Mouse (Mus musculus) lung, postnatal 0 days (tissue): ENCODE data around the gene Smtn. TPM values are rescaled to one million over a fixed set of nuclear protein-coding genes. Genes with fewer than 3 reads are reported as not detected.

Experiments
- ATAC-seq: fragments of 200-750 bp; cut with Nextera tagmentation; 2 replicates; pipeline ENCODE4 v1.8.0; 2017; ENCODE audit warnings: moderate library complexity
- DNase-seq: peaks from one replicate; pipeline ENCODE4 v3.0.0-alpha.2; 2016; ENCODE audit warnings: low spot score
- H3K27ac ChIP-seq: fragments of 300-500 bp; sonication (generic); 2 replicates; pipeline ENCODE4 v1.5.1; 2014; ENCODE audit warnings: antibody characterized with exemption, mild to moderate bottlenecking, low read length, mixed read lengths
- H3K27me3 ChIP-seq: fragments of 300-500 bp; sonication (generic); replicated peaks from 2 replicates; pipeline ENCODE4 v1.6.1; 2014; ENCODE audit warnings: low read length, mixed read lengths; ENCODE audit not compliant: insufficient read depth
- H3K36me3 ChIP-seq: fragments of 300-500 bp; sonication (generic); 2 replicates; pipeline ENCODE4 v1.6.1; 2014; ENCODE audit warnings: low read length, mixed read lengths; ENCODE audit not compliant: insufficient read depth
- H3K4me1 ChIP-seq: fragments of 300-500 bp; sonication (generic); 2 replicates; pipeline ENCODE4 v1.6.1; 2014; ENCODE audit warnings: antibody characterized with exemption, low read depth, low read length, mixed read lengths; ENCODE audit not compliant: insufficient read depth
- H3K4me2 ChIP-seq: fragments of 300-500 bp; sonication (generic); replicated peaks from 2 replicates; pipeline ENCODE4 v1.6.1; 2014; ENCODE audit warnings: low read depth, mild to moderate bottlenecking, low read length, moderate library complexity, mixed read lengths
- H3K4me3 ChIP-seq: fragments of 300-500 bp; sonication (generic); 2 replicates; pipeline ENCODE4 v1.5.1; 2014; ENCODE audit warnings: low read depth, low read length
- H3K9ac ChIP-seq: fragments of 300-500 bp; sonication (generic); replicated peaks from 2 replicates; pipeline ENCODE4 v1.6.1; 2014; ENCODE audit warnings: low read depth, mild to moderate bottlenecking
- H3K9me3 ChIP-seq: fragments of 300-500 bp; sonication (generic); 2 replicates; pipeline ENCODE4 v1.6.1; 2016; ENCODE audit warnings: low read length, mixed read lengths
- CTCF ChIP-seq: IDR thresholded peaks from 2 replicates; pipeline ENCODE4 v1.5.1; 2016; ENCODE audit warnings: antibody characterized with exemption, mild to moderate bottlenecking
- EP300 ChIP-seq: IDR thresholded peaks from 2 replicates; pipeline ENCODE4 v1.6.1; 2016; ENCODE audit warnings: antibody characterized with exemption, mild to moderate bottlenecking, control low read depth
- WGBS: fragments of 180-500 bp; shearing (Covaris S2); extraction: QIAGEN DNeasy Blood & Tissue Kit; methylation state at CpG from one replicate; pipeline ENCODE4 v1.1.7; 2014; 5-methylcytosine and 5-hydroxymethylcytosine counted together
- polyA plus RNA-seq: library from polyadenylated mRNA; unstranded; fragments of >200 nt; fragmentation: Nextera tagmentation; extraction: Ambion mirVana; gene quantifications from 2 replicates; pipeline ENCODE4 v1.2.1, GENCODE M21; 2015

The Smtn gene
- polyA plus RNA-seq, 1 experiment from 2014 or later: 47.6 TPM

DNA sequence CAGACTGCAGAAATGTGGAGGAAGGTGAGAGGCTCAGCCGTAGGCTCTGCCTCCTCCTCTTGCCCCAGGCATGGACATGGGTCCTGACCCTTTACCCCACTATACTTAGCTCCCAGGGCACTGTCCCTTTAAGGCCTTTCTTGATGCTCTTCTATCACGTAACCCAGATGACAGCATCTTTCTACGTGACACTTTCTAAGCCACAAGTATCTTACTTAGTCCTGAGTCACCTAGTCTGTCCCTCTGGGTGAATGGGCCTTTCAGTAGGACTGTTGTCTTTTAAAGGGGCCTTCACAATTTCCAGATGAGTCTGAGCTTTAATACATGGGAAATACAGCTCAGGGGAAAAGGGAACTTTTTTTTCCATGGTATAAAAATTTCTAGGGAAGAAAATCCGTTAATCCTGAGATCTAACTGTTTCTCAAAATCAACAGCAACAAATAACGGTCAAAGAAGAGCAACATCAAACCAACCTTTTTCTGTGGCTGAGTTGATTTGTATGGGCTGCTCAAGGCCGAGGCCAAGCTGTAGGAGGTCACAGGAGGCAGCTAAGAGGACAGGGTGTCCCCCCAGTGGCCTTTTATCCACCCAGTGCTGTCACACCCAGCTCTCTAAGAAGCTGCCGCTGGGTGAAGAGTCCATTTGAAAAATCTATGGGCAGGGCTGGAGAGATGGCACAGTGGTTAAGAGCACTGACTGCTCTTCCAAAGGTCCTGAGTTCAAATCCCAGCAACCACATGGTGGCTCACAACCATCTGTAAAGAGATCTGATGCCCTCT is 40.1 kb upstream of the Smtn start:
- Histone ChIP-seq H3K4me1 (no peaks in the 10 kb centered on the region), H3K27me3 (no peaks in the 10 kb centered on the region), H3K9me3 (no peaks in the 10 kb centered on the region), H3K9ac (no peak overlapping the region), H3K4me2 (no peak overlapping the region), H3K4me3 (no peak overlapping the region), H3K36me3 (no peaks in the 10 kb centered on the region), H3K27ac (no peak overlapping the region)
- WGBS: 52% methylated on average over 7 of the region's 7 CpGs
- ATAC-seq: no peak; the same call in 1 of the 2 replicates
- TF ChIP-seq CTCF: no peak; the same call in 1 of the 2 replicates
- TF ChIP-seq EP300: no peak
- no peak for DNase-seq

GRCm38 (mm10) chr11:3578050-3578725 is 37.8 kb upstream of the Smtn start:
- no peaks in the 10 kb centered on the region for H3K9me3 ChIP-seq
- no peak for TF ChIP-seq CTCF
- H3K4me3 ChIP-seq: no peak overlapping the region
- H3K27ac ChIP-seq: no peak overlapping the region
- ATAC-seq (0 out of 2 replicates have a peak, but pooled peaks have one; percentile 5), DNase-seq (no peak)
- no peak overlapping the region for H3K4me2 ChIP-seq
- H3K9ac ChIP-seq: no peak overlapping the region
- 64% methylated on average over 10 of the region's 10 CpGs for WGBS
- H3K4me1 ChIP-seq: peaks cover 4% of the 10 kb centered on the region; the same call in 1 of the 2 replicates
- no peaks in the 10 kb centered on the region for H3K36me3 ChIP-seq
- H3K27me3 ChIP-seq: no peaks in the 10 kb centered on the region

DNA sequence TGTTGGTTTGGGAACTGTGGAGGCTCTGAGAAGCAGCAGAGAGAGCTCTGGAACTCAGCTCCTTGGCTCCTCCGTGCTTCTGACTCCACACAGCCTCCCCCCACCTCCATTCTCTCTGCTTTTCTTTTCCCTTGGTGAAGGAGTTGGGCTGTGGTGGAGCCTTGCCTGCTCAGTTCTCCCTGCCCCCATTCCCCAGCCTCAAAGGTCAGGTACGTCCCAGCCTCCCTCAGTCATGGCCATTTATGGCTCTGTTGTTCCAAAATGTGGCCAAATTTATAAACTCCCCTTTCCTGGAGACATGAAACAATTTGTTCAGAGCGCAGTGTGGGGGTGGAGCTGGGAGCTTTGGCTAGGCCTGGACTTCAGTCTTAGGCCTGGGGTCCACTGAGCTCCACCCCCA is 34.8 kb upstream of the Smtn start:
- no peaks in the 10 kb centered on the region for H3K9me3 ChIP-seq
- DNase-seq: peak; percentile 62
- no peak overlapping the region for H3K4me3 ChIP-seq
- 22% methylated on average over 3 of the region's 3 CpGs for WGBS
- no peaks in the 10 kb centered on the region for H3K36me3 ChIP-seq
- peak; percentile 26 for ATAC-seq
- no peak for TF ChIP-seq CTCF
- no peak for TF ChIP-seq EP300
- H3K27ac ChIP-seq: peak overlapping the region; percentile 86
- H3K9ac ChIP-seq: no peak overlapping the region
- no peak overlapping the region for H3K4me2 ChIP-seq
- peaks cover 4% of the 10 kb centered on the region; the same call in 1 of the 2 replicates for H3K4me1 ChIP-seq
- no peaks in the 10 kb centered on the region for H3K27me3 ChIP-seq

DNA sequence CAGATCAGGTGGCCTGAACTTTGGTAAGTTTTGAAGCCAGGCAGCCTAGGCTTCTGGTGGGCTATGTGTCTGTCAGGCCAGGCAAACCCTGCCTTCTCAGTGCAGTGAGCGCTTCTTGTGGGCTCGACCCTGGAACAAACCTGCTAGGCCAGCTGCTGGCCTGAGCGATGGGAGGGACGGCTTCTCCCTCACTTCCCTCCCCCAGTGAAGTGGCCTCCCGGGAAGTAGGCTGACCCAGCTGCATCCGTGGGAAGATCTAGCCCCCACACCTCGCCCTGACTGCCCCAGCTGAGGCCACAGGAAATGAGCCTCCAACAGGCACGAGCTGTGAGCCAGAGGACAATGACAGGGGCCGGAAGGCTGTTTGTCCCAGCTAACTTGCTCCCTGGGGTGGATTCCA is 32.7 kb upstream of the Smtn start:
- peak; percentile 93 for DNase-seq
- Histone ChIP-seq H3K4me3 (no peak overlapping the region), H3K27ac (peak overlapping the region; percentile 86), H3K27me3 (no peaks in the 10 kb centered on the region), H3K9me3 (no peaks in the 10 kb centered on the region), H3K4me1 (peaks cover 4% of the 10 kb centered on the region; the same call in 1 of the 2 replicates), H3K9ac (no peak overlapping the region), H3K4me2 (no peak overlapping the region), H3K36me3 (no peaks in the 10 kb centered on the region)
- peak; percentile 97 for ATAC-seq
- TF ChIP-seq EP300 (peak; percentile 82), CTCF (no peak)
- WGBS: 4% methylated on average over 9 of the region's 9 CpGs

- ATAC-seq: no peak
- no peak overlapping the region for H3K9ac ChIP-seq
- no peak for DNase-seq
Measured at GRCm38 (mm10) chr11:3572181-3572580, 31.8 kb upstream of the Smtn start.

GRCm38 (mm10) chr11:3570321-3570720 is 29.9 kb upstream of the Smtn start:
- H3K4me3 ChIP-seq: no peak overlapping the region
- H3K4me2 ChIP-seq: no peak overlapping the region
- ATAC-seq (no peak), DNase-seq (no peak)
- TF ChIP-seq EP300 (no peak), CTCF (no peak)
- no peak overlapping the region for H3K27ac ChIP-seq
- 68% methylated on average over 8 of the region's 8 CpGs for WGBS
- peaks cover 4% of the 10 kb centered on the region; the same call in 1 of the 2 replicates for H3K4me1 ChIP-seq
- H3K9me3 ChIP-seq: no peaks in the 10 kb centered on the region
- H3K27me3 ChIP-seq: no peaks in the 10 kb centered on the region
- H3K9ac ChIP-seq: no peak overlapping the region
- H3K36me3 ChIP-seq: no peaks in the 10 kb centered on the region

More at GRCm38 (mm10) chr11:3572181-3572580, 31.8 kb upstream of the Smtn start:
- no peaks in the 10 kb centered on the region for H3K9me3 ChIP-seq
- H3K4me3 ChIP-seq: no peak overlapping the region
- H3K36me3 ChIP-seq: no peaks in the 10 kb centered on the region
- 74% methylated on average over 6 of the region's 6 CpGs for WGBS
- no peak for TF ChIP-seq CTCF
- H3K27ac ChIP-seq: peak overlapping the region; percentile 86
- H3K4me1 ChIP-seq: peaks cover 4% of the 10 kb centered on the region; the same call in 1 of the 2 replicates
- H3K27me3 ChIP-seq: no peaks in the 10 kb centered on the region
- H3K4me2 ChIP-seq: no peak overlapping the region
